Mouse (Mus musculus) spleen, adult 12 weeks (tissue): ENCODE data around the gene Ankrd9.

Source experiments
- DNase-seq: peaks from one replicate; pipeline ENCODE4 v3.0.0; 2022; ENCODE audit warnings: low spot score

Ankrd9 gene

GRCm38 (mm10) chr12:110990500-110990899, 11.7 kb upstream of the Ankrd9 start:
- no peak for DNase-seq

GRCm38 (mm10) chr12:110989409-110989808, 10.6 kb upstream of the Ankrd9 start:
- DNase-seq, result no peak

- DNase-seq, result no peak
Measured at GRCm38 (mm10) chr12:110986536-110987425, 7.9 kb upstream of the Ankrd9 start.

GRCm38 (mm10) chr12:110985141-110985540, 6.3 kb upstream of the Ankrd9 start:
- DNase-seq, result no peak

- no peak for DNase-seq
Measured at GRCm38 (mm10) chr12:110984598-110984997, 5.8 kb upstream of the Ankrd9 start.

- DNase-seq, result no peak
Measured at GRCm38 (mm10) chr12:110983714-110984113, 4.9 kb upstream of the Ankrd9 start.

GRCm38 (mm10) chr12:110983083-110983482, 4.2 kb upstream of the Ankrd9 start:
- DNase-seq, result no peak

- no peak for DNase-seq
Measured at GRCm38 (mm10) chr12:110981736-110982135, 2.9 kb upstream of the Ankrd9 start.

- no peak for DNase-seq
Measured at GRCm38 (mm10) chr12:110979808-110980207, 968 bp upstream of the Ankrd9 start.

- DNase-seq, result no peak
Measured at GRCm38 (mm10) chr12:110977896-110978606, 789 bp downstream of the Ankrd9 start.

- DNase-seq, result no peak
Measured at GRCm38 (mm10) chr12:110977345-110977733, 1.5 kb downstream of the Ankrd9 start.

- DNase-seq, result no peak
Measured at GRCm38 (mm10) chr12:110976589-110977344, 2.1 kb downstream of the Ankrd9 start.

- DNase-seq, result no peak
Measured at GRCm38 (mm10) chr12:110975838-110976468, 2.9 kb downstream of the Ankrd9 start.

- no peak for DNase-seq
Measured at GRCm38 (mm10) chr12:110975385-110975784, 3.5 kb downstream of the Ankrd9 start.

- DNase-seq, result no peak
Measured at GRCm38 (mm10) chr12:110974726-110975125, 4.1 kb downstream of the Ankrd9 start.

- peak; percentile 65 for DNase-seq
Measured at GRCm38 (mm10) chr12:110974295-110974694, 4.5 kb downstream of the Ankrd9 start.

GRCm38 (mm10) chr12:110973829-110974228, 5.0 kb downstream of the Ankrd9 start:
- no peak for DNase-seq

GRCm38 (mm10) chr12:110971972-110972371, 6.9 kb downstream of the Ankrd9 start:
- DNase-seq, result no peak

- no peak for DNase-seq
Measured at GRCm38 (mm10) chr12:110970408-110970807, 8.4 kb downstream of the Ankrd9 start.

- no peak for DNase-seq
Measured at GRCm38 (mm10) chr12:110967146-110967545, 11.7 kb downstream of the Ankrd9 start.

GRCm38 (mm10) chr12:110966079-110966478, 12.8 kb downstream of the Ankrd9 start:
- DNase-seq, result no peak

- DNase-seq, result no peak
Measured at GRCm38 (mm10) chr12:110965500-110965899, 13.3 kb downstream of the Ankrd9 start.
